Mouse (Mus musculus) layer of hippocampus, adult 8-10 months (tissue): ENCODE measurements at regions not wholly inside any gene's neighbourhood (a gene's known extent, or its start where the extent isn't known, plus 50 kb on each side); places are given as distances from the start of the nearest gene placed in this dataset.

Experiments
- DNase-seq, 2 experiments: peaks; one replicate each; pipeline ENCODE4 v3.0.0; 2022; ENCODE audit warnings: low spot score in 2 of 2

- no peak for DNase-seq
Observed at GRCm38 (mm10) chr17:84888525-84888924, 68.0 kb upstream of the Ppm1b start.

- no peak for DNase-seq
Observed at GRCm38 (mm10) chr17:84890871-84891599, 65.5 kb upstream of the Ppm1b start.

- no peak for DNase-seq
Observed at GRCm38 (mm10) chr17:84893273-84894033, 63.1 kb upstream of the Ppm1b start.

- no peak for DNase-seq
Observed at GRCm38 (mm10) chr17:84895526-84895925, 61.0 kb upstream of the Ppm1b start.

- no peak for DNase-seq
Observed at GRCm38 (mm10) chr17:84896572-84896971, 60.0 kb upstream of the Ppm1b start.

GRCm38 (mm10) chr17:84898407-84898806 lies 58.1 kb upstream of the Ppm1b start:
- no peak for DNase-seq

GRCm38 (mm10) chr17:84903625-84904337 lies 52.8 kb upstream of the Ppm1b start:
- no peak for DNase-seq
